Mouse (Mus musculus): ENCODE results near the gene Hoxa10.

DNA sequence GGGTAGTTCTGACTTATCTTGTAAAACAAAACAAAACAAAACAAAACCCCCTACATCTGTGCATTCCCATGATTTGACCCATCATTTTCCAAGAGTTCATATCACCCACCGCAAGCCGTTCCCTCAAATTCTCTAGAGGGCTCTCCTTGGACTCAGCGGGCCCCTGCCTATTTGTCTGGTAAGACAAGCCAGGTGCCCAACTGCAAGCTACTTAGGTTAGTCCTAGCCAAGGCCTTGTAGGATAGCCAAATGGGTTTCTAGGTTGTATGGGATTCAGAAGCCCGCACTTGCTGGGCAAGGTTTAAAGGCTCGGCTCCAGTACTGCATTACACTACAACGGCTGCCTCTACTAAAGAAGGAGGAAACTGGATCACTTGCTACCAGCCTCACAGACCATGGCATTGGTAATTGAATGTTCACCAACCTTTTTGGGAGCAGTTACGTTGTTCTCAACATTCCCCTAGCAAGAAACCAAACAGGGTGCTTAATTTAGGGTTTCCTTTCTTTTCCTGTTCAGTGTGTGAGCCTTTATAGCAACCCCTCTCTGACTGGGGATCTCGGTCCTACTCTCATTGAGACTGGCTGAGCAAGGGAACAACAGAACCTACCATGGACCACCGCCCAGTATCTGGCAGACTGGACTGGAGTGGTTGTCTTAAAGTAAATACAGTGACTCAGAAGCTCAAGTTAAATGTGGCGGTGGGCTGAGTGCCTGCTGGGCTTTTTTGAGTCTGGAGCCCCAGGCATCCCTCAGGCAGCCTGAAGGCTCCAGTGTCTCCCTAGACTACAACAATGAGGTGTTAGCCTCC lies 3.1 kb downstream of the Hoxa10 start:
- TF ChIP-seq CTCF (IDR thresholded peaks at IDR 0.05; ENCODE audit: borderline replicate concordance, insufficient read depth, low read length) (no peak), POLR2A (IDR thresholded peaks at IDR 0.05; ENCODE audit: low read depth, low read length) (no peak)

Measured in embryonic fibroblast, embryonic 13.5 days (primary cell).